Mouse (Mus musculus): ENCODE results near the gene Tbc1d16. TPM values are rescaled to one million over a fixed set of nuclear protein-coding genes. Genes with fewer than 3 reads are reported as not detected.
"Not testable (repeated sequence)": the region's sequence is repeated elsewhere in the genome, so short reads cannot be mapped to it uniquely, and the experiment has no call there.

The Tbc1d16 gene
- 100 to 1,000 TPM; 111 to 115 TPM for total RNA-seq (2021)
- long read RNA-seq, partial matches to known transcripts = 0 of 29 reads
- long read RNA-seq, other reads (novel, unspliced or antisense) = 29 of 29 reads

GRCm38 (mm10) chr11:119228091-119228781 lies at the start of gene Tbc1d16, which contains the start of gene Ccdc40:
TSS of gene Tbc1d16 (minus strand) at chr11:119228499.
TSS of gene Ccdc40 (plus strand) at chr11:119228572.
- peak; percentile 65 to 78 for DNase-seq (ENCODE audit: low spot score in 2 of 2)

- no peak for DNase-seq (ENCODE audit: low spot score in 2 of 2)
These were observed 45.1 kb upstream of the Tbc1d16 start for GRCm38 (mm10) chr11:119273186-119273930.

- not testable (repeated sequence) for DNase-seq (ENCODE audit: low spot score in 2 of 2)
These were observed 44.2 kb upstream of the Tbc1d16 start for GRCm38 (mm10) chr11:119272492-119272891.

- peak; percentile 50 to 59 for DNase-seq (ENCODE audit: low spot score in 2 of 2)
These were observed 40.4 kb upstream of the Tbc1d16 start for GRCm38 (mm10) chr11:119268557-119269195.

- DNase-seq (ENCODE audit: low spot score in 2 of 2) = peak; percentile 98
These were observed 39.7 kb upstream of the Tbc1d16 start, which contains the start of gene Gaa for GRCm38 (mm10) chr11:119267768-119268556. TSS of gene Gaa (plus strand) at chr11:119267887.

GRCm38 (mm10) chr11:119267241-119267674 lies 39.0 kb upstream of the Tbc1d16 start:
- DNase-seq (ENCODE audit: low spot score in 2 of 2) = peak; percentile 57 to 67

GRCm38 (mm10) chr11:119265811-119266210 lies 37.5 kb upstream of the Tbc1d16 start:
- DNase-seq (ENCODE audit: low spot score in 2 of 2) = no peak

- DNase-seq (ENCODE audit: low spot score in 2 of 2) = no peak
These were observed 36.1 kb upstream of the Tbc1d16 start for GRCm38 (mm10) chr11:119264413-119264812.

GRCm38 (mm10) chr11:119259977-119260376 lies 31.7 kb upstream of the Tbc1d16 start:
- DNase-seq (ENCODE audit: low spot score in 2 of 2) = no peak

GRCm38 (mm10) chr11:119258572-119259322 lies 30.4 kb upstream of the Tbc1d16 start:
- DNase-seq (ENCODE audit: low spot score in 2 of 2) = peak; percentile 67 to 74

GRCm38 (mm10) chr11:119258216-119258571 lies 29.9 kb upstream of the Tbc1d16 start:
- DNase-seq (ENCODE audit: low spot score in 2 of 2) = no peak

GRCm38 (mm10) chr11:119256557-119256956 lies 28.3 kb upstream of the Tbc1d16 start:
- DNase-seq (ENCODE audit: low spot score in 2 of 2) = not testable (repeated sequence)

- peak; percentile 52 to 63 for DNase-seq (ENCODE audit: low spot score in 2 of 2)
These were observed 24.7 kb upstream of the Tbc1d16 start for GRCm38 (mm10) chr11:119252854-119253541.

GRCm38 (mm10) chr11:119250998-119251397 lies 22.7 kb upstream of the Tbc1d16 start:
- no peak for DNase-seq (ENCODE audit: low spot score in 2 of 2)

GRCm38 (mm10) chr11:119249011-119249410 lies 20.7 kb upstream of the Tbc1d16 start:
- DNase-seq (ENCODE audit: low spot score in 2 of 2) = peak; percentile 49 to 54

- not testable (repeated sequence) for DNase-seq (ENCODE audit: low spot score in 2 of 2)
These were observed 17.2 kb upstream of the Tbc1d16 start for GRCm38 (mm10) chr11:119245543-119245942.

GRCm38 (mm10) chr11:119239480-119239879 lies 11.2 kb upstream of the Tbc1d16 start:
- DNase-seq (ENCODE audit: low spot score in 2 of 2) = no peak

- DNase-seq (ENCODE audit: low spot score in 2 of 2) = no peak
These were observed 10.0 kb upstream of the Tbc1d16 start for GRCm38 (mm10) chr11:119238305-119238721.

GRCm38 (mm10) chr11:119237568-119238304 lies 9.4 kb upstream of the Tbc1d16 start:
- DNase-seq (ENCODE audit: low spot score in 2 of 2) = no peak

Data from layer of hippocampus, postnatal 10 days (tissue).